Mouse (Mus musculus) CH12.LX (cell line): ENCODE measurements around the gene Prodh2. TPM values are rescaled to one million over a fixed set of nuclear protein-coding genes. Genes with fewer than 3 reads are reported as not detected.

Source experiments
- DNase-seq: peaks from one replicate; pipeline ENCODE4 v3.0.0-alpha.2; 2013; ENCODE audit errors: extremely low read depth
- H3K27ac ChIP-seq: 2 replicates; pipeline ENCODE4 v1.5.1; 2012; ENCODE audit warnings: low read depth, mild to moderate bottlenecking, control low read depth, moderate library complexity; ENCODE audit not compliant: insufficient read depth
- H3K27me3 ChIP-seq: replicated peaks from 2 replicates; pipeline ENCODE3; 2012; ENCODE audit warnings: inconsistent platforms
- H3K36me3 ChIP-seq, 2 experiments: replicated peaks in 1 of 2; 2 replicates each; pipeline versions ENCODE3 to v1.6.1; 2012; ENCODE audit warnings: inconsistent platforms in 1 of 2, low read length in 1 of 2, mild to moderate bottlenecking in 1 of 2, mixed read lengths in 1 of 2, moderate library complexity in 1 of 2; ENCODE audit not compliant: control insufficient read depth in 1 of 2, insufficient read depth in 1 of 2
- H3K4me1 ChIP-seq, 2 experiments: 2 replicates each; pipeline ENCODE4 v1.6.1; 2012; ENCODE audit warnings: inconsistent platforms in 1 of 2, moderate library complexity in 1 of 2; ENCODE audit not compliant: insufficient read depth in 2 of 2, control insufficient read depth in 1 of 2
- H3K4me2 ChIP-seq: 2 replicates; pipeline ENCODE4 v1.6.1; 2012; ENCODE audit warnings: low read depth, mild to moderate bottlenecking, control low read depth; ENCODE audit not compliant: poor library complexity, insufficient read depth, severe bottlenecking
- H3K4me3 ChIP-seq, 3 experiments: fragments of 150-350 bp in 1 of 3; sonication (generic) in 1 of 3; replicated peaks in 1 of 3; 2 replicates each; pipeline versions ENCODE3 to v1.5.1; 2011 to 2012; ENCODE audit warnings: low read depth in 2 of 3, low read length in 2 of 3, mild to moderate bottlenecking in 2 of 3, moderate library complexity in 2 of 3, control low read depth in 1 of 3, improper control_type of control experiment in 1 of 3, inconsistent platforms in 1 of 3, mixed read lengths in 1 of 3; ENCODE audit not compliant: poor library complexity in 1 of 3
- H3K79me2 ChIP-seq: replicated peaks from 2 replicates; pipeline ENCODE4 v1.6.1; 2012; ENCODE audit warnings: mild to moderate bottlenecking, moderate library complexity; ENCODE audit not compliant: control insufficient read depth, poor library complexity, insufficient read depth, severe bottlenecking; ENCODE audit errors: extremely low read depth
- H3K9ac ChIP-seq: 2 replicates; pipeline ENCODE4 v1.6.1; 2012; ENCODE audit warnings: low read depth, mild to moderate bottlenecking, control low read depth, moderate library complexity; ENCODE audit not compliant: insufficient read depth
- H3K9me3 ChIP-seq: replicated peaks from 2 replicates; pipeline ENCODE3; 2012; ENCODE audit warnings: low read length, inconsistent platforms, mixed read lengths
- CTCF ChIP-seq, 2 experiments: IDR thresholded peaks in 1 of 2; conservative IDR thresholded peaks in 1 of 2; 2 replicates each; pipeline ENCODE4 v1.5.1; 2011 to 2012; ENCODE audit warnings: low read depth in 2 of 2, low read length in 2 of 2, improper control_type of control experiment in 1 of 2, inconsistent platforms in 1 of 2, mild to moderate bottlenecking in 1 of 2, moderate library complexity in 1 of 2
- E2F4 ChIP-seq: IDR thresholded peaks from 2 replicates; pipeline ENCODE4 v1.6.1; 2011; ENCODE audit warnings: low read depth, low read length, improper control_type of control experiment; ENCODE audit not compliant: insufficient replicate concordance
- ELF1 ChIP-seq: IDR thresholded peaks from 2 replicates; pipeline ENCODE4 v1.6.1; 2014; ENCODE audit warnings: low read depth, mild to moderate bottlenecking, inconsistent platforms, low read length, improper control_type of control experiment
- EP300 ChIP-seq: IDR thresholded peaks from 2 replicates; pipeline ENCODE4 v1.6.1; 2011; ENCODE audit warnings: low read length, improper control_type of control experiment
- ETS1 ChIP-seq: conservative IDR thresholded peaks from 2 replicates; pipeline ENCODE4 v1.6.1; 2012; ENCODE audit warnings: low read depth, mild to moderate bottlenecking, inconsistent platforms, low read length, improper control_type of control experiment, moderate library complexity
- HCFC1 ChIP-seq: IDR thresholded peaks from 2 replicates; pipeline ENCODE4 v1.6.1; 2012; ENCODE audit warnings: low read depth, mild to moderate bottlenecking, inconsistent platforms, low read length, improper control_type of control experiment
- JUND ChIP-seq: conservative IDR thresholded peaks from 2 replicates; pipeline ENCODE4 v1.6.1; 2011; ENCODE audit warnings: low read depth, low read length, improper control_type of control experiment
- KAT2A ChIP-seq: IDR thresholded peaks from 2 replicates; pipeline ENCODE4 v1.6.1; 2012; ENCODE audit warnings: low read length, improper control_type of control experiment, inconsistent platforms; ENCODE audit not compliant: insufficient replicate concordance
- MAFK ChIP-seq: IDR thresholded peaks from 2 replicates; pipeline ENCODE4 v1.6.1; 2011; ENCODE audit warnings: low read length, improper control_type of control experiment; ENCODE audit not compliant: insufficient replicate concordance
- MAX ChIP-seq: IDR thresholded peaks from 2 replicates; pipeline ENCODE4 v1.6.1; 2011; ENCODE audit warnings: low read length, improper control_type of control experiment
- MAZ ChIP-seq: IDR thresholded peaks from 2 replicates; pipeline ENCODE4 v1.6.1; 2012; ENCODE audit warnings: low read depth, mild to moderate bottlenecking, inconsistent platforms, low read length, improper control_type of control experiment, moderate library complexity
- MEF2A ChIP-seq: IDR thresholded peaks from 2 replicates; pipeline ENCODE4 v1.6.1; 2014; ENCODE audit warnings: low read depth, mild to moderate bottlenecking, inconsistent platforms, low read length, improper control_type of control experiment, borderline replicate concordance
- MXI1 ChIP-seq: IDR thresholded peaks from 2 replicates; pipeline ENCODE4 v1.6.1; 2011; ENCODE audit warnings: mild to moderate bottlenecking, low read depth, low read length, improper control_type of control experiment
- MYC ChIP-seq: IDR thresholded peaks from 2 replicates; pipeline ENCODE4 v1.6.1; 2011; ENCODE audit warnings: low read depth, mild to moderate bottlenecking, improper control_type of control experiment, low read length
- NRF1 ChIP-seq: IDR thresholded peaks from 2 replicates; pipeline ENCODE4 v1.6.1; 2014; ENCODE audit warnings: low read depth, mild to moderate bottlenecking, inconsistent platforms, low read length, improper control_type of control experiment, moderate library complexity
- PAX5 ChIP-seq: IDR thresholded peaks from 2 replicates; pipeline ENCODE4 v1.6.1; 2012; ENCODE audit warnings: low read length, inconsistent platforms, mixed read lengths
- POLR2A ChIP-seq: IDR thresholded peaks from 2 replicates; pipeline ENCODE4 v1.6.1; 2011; ENCODE audit warnings: low read depth, mild to moderate bottlenecking, improper control_type of control experiment, low read length
- POLR2AphosphoS2 ChIP-seq: IDR thresholded peaks from 2 replicates; pipeline ENCODE4 v1.6.1; 2011; ENCODE audit warnings: low read depth, low read length, improper control_type of control experiment
- RAD21 ChIP-seq: IDR thresholded peaks from 2 replicates; pipeline ENCODE4 v1.6.1; 2011; ENCODE audit warnings: low read depth, mild to moderate bottlenecking, low read length, improper control_type of control experiment, moderate library complexity
- RCOR1 ChIP-seq: conservative IDR thresholded peaks from 2 replicates; pipeline ENCODE4 v1.6.1; 2012; ENCODE audit warnings: low read depth, mild to moderate bottlenecking, inconsistent platforms, low read length, improper control_type of control experiment
- SIN3A ChIP-seq: IDR thresholded peaks from 2 replicates; pipeline ENCODE4 v1.6.1; 2012; ENCODE audit warnings: low read length, improper control_type of control experiment, inconsistent platforms
- SMC3 ChIP-seq: IDR thresholded peaks from 2 replicates; pipeline ENCODE4 v1.6.1; 2011; ENCODE audit warnings: low read depth, low read length, improper control_type of control experiment
- TBP ChIP-seq: conservative IDR thresholded peaks from 2 replicates; pipeline ENCODE4 v1.6.1; 2011; ENCODE audit warnings: low read depth, low read length, improper control_type of control experiment
- TCF12 ChIP-seq: IDR thresholded peaks from 2 replicates; pipeline ENCODE4 v1.6.1; 2014; ENCODE audit warnings: low read depth, mild to moderate bottlenecking, inconsistent platforms, low read length, improper control_type of control experiment
- USF1 ChIP-seq: IDR thresholded peaks from 2 replicates; pipeline ENCODE4 v1.6.1; 2014; ENCODE audit warnings: low read depth, mild to moderate bottlenecking, inconsistent platforms, low read length, improper control_type of control experiment
- USF2 ChIP-seq: conservative IDR thresholded peaks from 2 replicates; pipeline ENCODE4 v1.6.1; 2011; ENCODE audit warnings: low read depth, low read length, improper control_type of control experiment
- ZKSCAN1 ChIP-seq: IDR thresholded peaks from 2 replicates; pipeline ENCODE4 v1.6.1; 2012; ENCODE audit warnings: low read depth, inconsistent platforms, low read length, improper control_type of control experiment, borderline replicate concordance
- ZMIZ1 ChIP-seq: IDR thresholded peaks from 2 replicates; pipeline ENCODE4 v1.6.1; 2012; ENCODE audit warnings: low read depth, mild to moderate bottlenecking, inconsistent platforms, low read length, improper control_type of control experiment
- dilution Hi-C: fragments of 300-500 bp; cut with MboI; formaldehyde crosslinking; loops from 2 replicates; pipeline ENCODE4 v1.14.3; 2020; ENCODE audit warnings: low sequenced_read_pairs; ENCODE audit not compliant: extremely low pct_unique_long_range_greater_than_20kb, extremely low pct_ligation_motif_present
- in situ Hi-C: fragments of 300-500 bp; cut with MboI; formaldehyde crosslinking; loops from 3 replicates; pipeline ENCODE4 v1.14.3; 2019; ENCODE audit warnings: low sequenced_read_pairs, low pct_ligation_motif_present, low pct_unique_long_range_greater_than_20kb, mixed read lengths
- polyA plus RNA-seq: library from polyadenylated mRNA; unstranded; fragments of >175 nt; gene quantifications from 2 replicates; pipeline ENCODE4 v1.2.1, GENCODE M21; 2012; ENCODE audit warnings: low read depth; ENCODE audit not compliant: insufficient read length
- total RNA-seq, 2 experiments: library from RNA; depleted of rRNA; stranded (reverse); fragments of 300-350 nt in 1 of 2; fragments of >200 nt in 1 of 2; gene quantifications; 2 replicates each; pipeline ENCODE4 v1.2.3; 2012 to 2014

Gene Prodh2
- total and polyA plus RNA-seq, 3 experiments, result not detected

DNA sequence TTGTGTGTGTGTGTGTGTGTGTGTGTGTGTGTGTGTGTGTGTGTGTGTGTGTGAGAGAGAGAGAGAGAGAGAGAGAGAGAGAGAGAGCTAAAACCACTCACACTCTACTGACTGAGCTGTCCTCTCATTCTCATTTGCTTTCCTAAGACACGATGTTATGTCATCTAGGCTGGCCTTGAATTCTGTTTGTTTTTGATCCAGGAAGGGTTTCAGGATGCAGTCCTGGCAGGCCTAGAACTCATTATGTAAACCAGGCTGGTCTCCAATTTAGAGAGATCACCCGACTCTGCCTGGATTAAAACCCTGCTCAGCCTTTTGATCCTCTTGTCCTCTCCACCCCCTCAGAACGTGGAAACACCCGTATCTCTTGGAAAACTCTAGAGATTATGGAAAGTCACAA, 29.4 kb upstream of the Prodh2 start:
- Histone ChIP-seq H3K27me3 (peaks cover 92% of the 10 kb centered on the region), H3K36me3 (no peaks in the 10 kb centered on the region), H3K27ac (no peak overlapping the region), H3K4me3 (no peak overlapping the region), H3K4me1 (no peaks in the 10 kb centered on the region), H3K9ac (no peak overlapping the region), H3K4me2 (no peak overlapping the region), H3K79me2 (no peaks in the 10 kb centered on the region), H3K9me3 (no peaks in the 10 kb centered on the region)
- DNase-seq, result no peak
- dilution Hi-C loops, result no loop called here
- TF ChIP-seq HCFC1, result no peak
- TF ChIP-seq POLR2AphosphoS2, result no peak
- no peak for TF ChIP-seq KAT2A
- TF ChIP-seq SMC3, result no peak
- no peak for TF ChIP-seq CTCF (conservative IDR thresholded peaks at IDR 0.05 in 1 of 2, IDR thresholded peaks at IDR 0.05 in 1 of 2; ENCODE audit: low read depth in 2 of 2, low read length in 2 of 2)
- TF ChIP-seq E2F4, result no peak
- TF ChIP-seq JUND, result no peak
- TF ChIP-seq MEF2A, result no peak
- no peak for TF ChIP-seq USF2
- no peak for TF ChIP-seq MYC
- TF ChIP-seq RCOR1, result no peak
- TF ChIP-seq ELF1, result no peak
- TF ChIP-seq ZMIZ1, result no peak
- no peak for TF ChIP-seq USF1
- TF ChIP-seq TBP, result no peak
- TF ChIP-seq ZKSCAN1, result no peak
- no peak for TF ChIP-seq PAX5
- no peak for TF ChIP-seq RAD21
- no peak for TF ChIP-seq MAZ
- in situ Hi-C loops, result no loop called here

DNA sequence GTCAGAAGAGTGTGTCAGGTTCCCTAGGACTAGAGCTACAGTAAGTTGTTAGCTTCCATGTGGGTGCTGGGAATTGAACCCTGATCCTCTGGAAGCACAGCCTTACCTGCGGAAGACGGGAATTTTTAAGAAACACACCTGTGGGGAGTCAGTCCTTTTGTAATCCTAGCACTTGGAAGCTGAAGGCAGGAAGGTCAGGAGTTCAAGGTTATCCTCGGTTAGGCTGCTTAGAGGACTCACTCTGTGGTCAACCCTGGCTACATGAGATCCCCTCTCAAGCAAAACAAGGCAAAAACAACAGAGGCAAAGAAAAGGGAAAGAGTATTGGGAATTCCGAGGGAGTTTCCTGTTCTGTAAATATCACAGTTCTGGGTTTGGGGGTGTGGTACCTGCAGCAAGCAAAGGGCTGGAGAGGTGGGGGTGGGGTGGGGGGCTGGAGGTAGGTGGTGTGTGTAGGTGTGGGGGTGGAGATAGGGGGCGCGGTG, 28.6 kb upstream of the Prodh2 start:
- H3K4me3 ChIP-seq, result no peak overlapping the region
- peaks cover 86% of the 10 kb centered on the region for H3K27me3 ChIP-seq
- TF ChIP-seq MAX (no peak), ETS1 (no peak), RCOR1 (no peak), SIN3A (no peak), CTCF (conservative IDR thresholded peaks at IDR 0.05 in 1 of 2, IDR thresholded peaks at IDR 0.05 in 1 of 2; ENCODE audit: low read depth in 2 of 2, low read length in 2 of 2) (no peak), RAD21 (no peak), ZMIZ1 (no peak), POLR2A (no peak), MXI1 (no peak), NRF1 (no peak), MAFK (no peak), TCF12 (no peak), EP300 (no peak), USF1 (no peak), MEF2A (no peak)
- TF ChIP-seq, all 38 proteins: peak for 0
- Histone ChIP-seq H3K9ac (no peak overlapping the region), H3K36me3 (no peaks in the 10 kb centered on the region), H3K27ac (no peak overlapping the region), H3K79me2 (no peaks in the 10 kb centered on the region), H3K9me3 (no peaks in the 10 kb centered on the region), H3K4me2 (no peak overlapping the region), H3K4me1 (no peaks in the 10 kb centered on the region)
- dilution Hi-C loops, result no loop called here
- in situ Hi-C loops, result no loop called here
- no peak for DNase-seq
